ENCODE assay signal across 8 mouse cellular contexts in the genomic region with DNA sequence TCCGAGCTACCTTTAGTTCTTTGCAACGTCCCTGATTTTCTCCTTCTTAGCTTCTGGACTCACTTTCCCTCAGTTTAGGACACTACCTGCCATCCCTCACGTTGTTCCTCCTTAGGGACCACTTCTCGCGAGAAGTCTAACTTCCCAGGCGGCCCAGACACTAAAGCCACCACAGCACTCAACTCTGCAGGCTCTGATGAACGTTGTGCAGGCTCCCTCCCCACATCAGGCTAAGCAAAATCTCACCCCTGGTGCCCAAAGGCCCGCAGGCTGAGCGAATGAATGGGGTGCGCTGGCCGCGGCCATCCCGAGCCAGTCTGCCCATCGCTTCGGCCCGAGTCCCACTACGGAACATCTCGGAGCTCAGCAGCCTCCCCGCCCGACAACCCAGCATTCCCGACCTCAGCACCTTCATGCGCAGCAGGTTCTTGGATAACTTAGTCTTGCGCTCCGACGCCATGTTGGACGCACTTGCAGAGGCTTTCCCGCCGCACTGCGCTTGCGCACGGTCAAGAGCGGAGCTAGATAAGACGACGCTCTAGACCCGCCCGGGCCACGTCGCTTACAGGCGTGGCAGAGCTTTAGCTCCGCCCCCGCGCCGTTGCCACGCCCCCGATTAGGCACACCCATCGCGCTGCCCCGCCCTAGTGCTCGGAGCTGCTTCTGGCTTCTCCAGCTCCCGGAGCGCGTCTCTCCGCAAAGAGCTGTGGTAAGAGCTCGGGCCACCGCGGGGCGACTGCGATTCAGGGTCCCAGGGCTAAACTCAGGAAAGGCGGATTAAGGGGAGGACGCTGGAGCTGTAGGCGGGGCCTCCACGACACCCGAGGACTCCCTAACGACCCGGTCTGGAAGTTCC. TPM values are rescaled to one million over a fixed set of nuclear protein-coding genes. Genes with fewer than 3 reads are reported as not detected.
A peak's percentile ranks its signal among the peaks of the same experiment; 100 is the strongest.
DNase-seq lines count a peak whose midpoint lies in the region; ATAC-seq and TF ChIP-seq lines count a peak whose summit lies in the region.

A gene (minus strand): TSS at position 501 of the 856 bp plus-strand sequence.

- peak; percentile 90 for ATAC-seq in Patski
- peak; percentile 98 for ATAC-seq in hindbrain, embryonic 13.5 days (ENCODE audit: low FRiP score)

- peak within 1 kb of the TSS; percentile 78 for H3K4me3 ChIP-seq in hindbrain, embryonic 13.5 days

- peaks cover 3% of the 10 kb centered on the region for H3K27me3 ChIP-seq in Patski
- no peaks in the 10 kb centered on the region for H3K27me3 ChIP-seq in hindbrain, embryonic 13.5 days

- H3K36me3 ChIP-seq in hindbrain, embryonic 13.5 days, result peaks cover 20% of the 10 kb centered on the region

- in situ Hi-C loops in Patski (cut with MboI; ENCODE audit: low pct_unique_long_range_greater_than_20kb), result no loop called here

- peak; percentile 77 for DNase-seq in Patski (ENCODE audit: low read depth, low spot score)
- DNase-seq in cerebellum, postnatal 14 days, result peak; percentile 97 to 98
- DNase-seq in frontal cortex, postnatal 14 days (ENCODE audit: low spot score in 2 of 2), result peak; percentile 90 to 92
- peak; percentile 83 to 97 for DNase-seq in layer of hippocampus, postnatal 25 days (ENCODE audit: extremely low spot score in 1 of 2, low spot score in 1 of 2)
- DNase-seq in lung, postnatal 25 days (ENCODE audit: low spot score), result peak; percentile 95
- peak; percentile 99 for DNase-seq in retina, embryonic 14.5 days (ENCODE audit: low spot score)
- peak; percentile 99 for DNase-seq in thymus, postnatal 4 days

- TF ChIP-seq CTCF in Patski (IDR thresholded peaks at IDR 0.05), result no peak

- POLR2A ChIA-PET in Patski (lab: Charles Lee), result interaction anchor here (0.6 kb wide), 1 partner anchor 33 kb away, joined by 3 read pairs; no protein-coding TSS in a partner anchor

- peaks cover 27% of the 10 kb centered on the region for H3K4me1 ChIP-seq in hindbrain, embryonic 13.5 days (replicated peaks)

- CTCF ChIA-PET in Patski (lab: Charles Lee), result interaction anchor here (0.7 to 1.6 kb wide), 5 partner anchors 11 to 155 kb away, joined by 3 to 4 read pairs (median 3); no protein-coding TSS in a partner anchor

- H3K9me3 ChIP-seq in hindbrain, embryonic 13.5 days, result no peaks in the 10 kb centered on the region

- peak within 1 kb of the TSS; percentile 81 for H3K9ac ChIP-seq in hindbrain, embryonic 13.5 days

- H3K4me2 ChIP-seq in hindbrain, embryonic 13.5 days, result peak within 1 kb of the TSS; percentile 71

- WGBS in hindbrain, embryonic 13.5 days, result under 1% methylated on average over 65 of the region's 65 CpGs

- H3K27ac ChIP-seq in hindbrain, embryonic 13.5 days, result peak within 1 kb of the TSS; percentile 87

RNA-seq across cellular contexts. Expression of the gene that starts here (rescaled TPM):
- 59.3 TPM for polyA plus RNA-seq in Patski (2021)
- 36.4 and 37.5 TPM in 2 replicates for polyA plus RNA-seq in hindbrain, embryonic 13.5 days (2015; fragmentation: Nextera tagmentation; extraction: Ambion mirVana)
- 10 to 100 TPM; 18.1 to 24.8 TPM for total RNA-seq in layer of hippocampus, postnatal 25 days (2021)

Comparison
In these comparisons a context has a peak if more than half of its experiments do, and no peak if none do; other contexts are left out.
1. Peak in every context shown above with its lines: DNase-seq, ATAC-seq, H3K4me3 ChIP-seq and H3K27ac ChIP-seq.